Mouse (Mus musculus) small intestine, adult 2 months (tissue): ENCODE measurements around the gene Fam207a. TPM values are rescaled to one million over a fixed set of nuclear protein-coding genes. Genes with fewer than 3 reads are reported as not detected.

ENCODE experiments used
- H3K27ac ChIP-seq: fragments of 200-500 bp; 2 replicates; pipeline ENCODE4 v1.5.1; 2012; ENCODE audit warnings: low read depth, low read length, control low read depth, inconsistent platforms; ENCODE audit not compliant: insufficient read depth
- H3K27me3 ChIP-seq: fragments of 200-500 bp; 2 replicates; pipeline ENCODE4 v1.6.1; 2012; ENCODE audit warnings: mild to moderate bottlenecking, moderate library complexity, low read length, inconsistent platforms; ENCODE audit not compliant: control insufficient read depth, insufficient read depth
- H3K36me3 ChIP-seq: fragments of 200-500 bp; 2 replicates; pipeline ENCODE4 v1.6.1; 2012; ENCODE audit warnings: mild to moderate bottlenecking, low read length, control low read depth, inconsistent platforms; ENCODE audit not compliant: control insufficient read depth, insufficient read depth
- H3K4me1 ChIP-seq: fragments of 200-500 bp; 2 replicates; pipeline ENCODE4 v1.6.1; 2012; ENCODE audit warnings: low read length, inconsistent platforms, mixed read lengths; ENCODE audit not compliant: control insufficient read depth, insufficient read depth, insufficient read length
- H3K4me3 ChIP-seq: fragments of 200-500 bp; 2 replicates; pipeline ENCODE4 v1.5.1; 2012; ENCODE audit warnings: low read depth, mild to moderate bottlenecking, control low read depth, inconsistent platforms, low read length, moderate library complexity
- CTCF ChIP-seq: fragments of 200-500 bp; IDR thresholded peaks from 2 replicates; pipeline ENCODE4 v1.5.1; 2012; ENCODE audit warnings: low read depth, mild to moderate bottlenecking, control low read depth, inconsistent platforms, low read length, moderate library complexity, mixed read lengths; ENCODE audit not compliant: insufficient replicate concordance, insufficient read length; ENCODE audit errors: extremely low read depth
- POLR2A ChIP-seq: fragments of 200-500 bp; IDR thresholded peaks from 2 replicates; pipeline ENCODE4 v1.6.1; 2012; ENCODE audit warnings: low read depth, mild to moderate bottlenecking, control low read depth, inconsistent platforms, low read length, moderate library complexity
- WGBS: fragments of 180-500 bp; shearing (Covaris S2); methylation state at CpG from one replicate; pipeline ENCODE4 v1.1.7; 2018; 5-methylcytosine and 5-hydroxymethylcytosine counted together
- polyA plus RNA-seq: library from polyadenylated mRNA; depleted of rRNA; stranded (reverse); fragments of >200 nt; gene quantifications from 2 replicates; pipeline ENCODE4 v1.2.3, GENCODE M21; 2012

Gene Fam207a
- polyA plus RNA-seq, 1 experiment = 36.4 TPM

- 77% methylated on average over 10 of the region's 10 CpGs for WGBS
- H3K27me3 ChIP-seq = no peaks in the 10 kb centered on the region
These were observed 26.5 kb upstream of the Fam207a start for GRCm38 (mm10) chr10:77541864-77542666.

DNA sequence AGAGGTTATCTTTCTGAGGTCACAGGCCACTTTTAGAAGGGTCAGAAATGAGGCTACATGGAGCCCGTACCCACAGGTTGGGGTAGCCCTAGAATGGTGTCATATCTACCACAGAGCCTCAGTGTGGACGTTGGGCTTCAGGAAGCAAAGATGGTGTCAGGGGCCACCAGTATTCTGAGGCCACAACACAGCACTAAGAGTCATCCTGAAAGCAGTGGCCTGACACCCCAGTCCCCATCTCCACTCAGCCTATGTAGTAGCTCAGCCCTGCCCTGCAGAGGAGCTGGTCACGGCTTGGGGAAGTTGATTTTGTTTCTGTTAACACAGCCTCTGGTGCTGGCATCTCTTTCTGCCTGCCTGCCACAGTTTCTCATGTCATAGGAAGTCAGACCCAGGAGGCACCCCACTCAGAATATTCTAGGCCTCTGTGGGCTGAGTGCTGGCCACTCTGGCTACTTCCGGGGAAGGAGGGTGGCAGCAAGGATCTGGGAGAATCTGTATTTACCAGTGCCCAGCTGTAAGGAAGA is 25.1 kb upstream of the Fam207a start:
- H3K27me3 ChIP-seq = no peaks in the 10 kb centered on the region
- no peak overlapping the region for H3K4me3 ChIP-seq
- H3K27ac ChIP-seq = no peak overlapping the region
- TF ChIP-seq CTCF (no peak), POLR2A (no peak)
- H3K4me1 ChIP-seq = no peaks in the 10 kb centered on the region
- no peaks in the 10 kb centered on the region for H3K36me3 ChIP-seq
- WGBS = 86% methylated on average over 4 of the region's 4 CpGs

More at GRCm38 (mm10) chr10:77541864-77542666, 26.5 kb upstream of the Fam207a start:
- TF ChIP-seq CTCF (no peak), POLR2A (no peak)
- Histone ChIP-seq H3K27ac (no peak overlapping the region), H3K36me3 (no peaks in the 10 kb centered on the region), H3K4me1 (no peaks in the 10 kb centered on the region), H3K4me3 (no peak overlapping the region)

GRCm38 (mm10) chr10:77539320-77539945 is 23.8 kb upstream of the Fam207a start:
- Histone ChIP-seq H3K27me3 (no peaks in the 10 kb centered on the region), H3K36me3 (no peaks in the 10 kb centered on the region), H3K4me1 (no peaks in the 10 kb centered on the region), H3K4me3 (no peak overlapping the region), H3K27ac (no peak overlapping the region)
- WGBS = 79% methylated on average over 7 of the region's 7 CpGs
- TF ChIP-seq CTCF (no peak), POLR2A (no peak)

GRCm38 (mm10) chr10:77537215-77538209 is 21.9 kb upstream of the Fam207a start:
- H3K27ac ChIP-seq = peak overlapping the region; percentile 41; the same call in 1 of the 2 replicates
- no peaks in the 10 kb centered on the region for H3K27me3 ChIP-seq
- TF ChIP-seq POLR2A (no peak), CTCF (no peak)
- H3K4me1 ChIP-seq = no peaks in the 10 kb centered on the region
- no peak overlapping the region for H3K4me3 ChIP-seq
- H3K36me3 ChIP-seq = no peaks in the 10 kb centered on the region
- 64% methylated on average over 11 of the region's 11 CpGs for WGBS

GRCm38 (mm10) chr10:77536727-77537126 is 21.1 kb upstream of the Fam207a start:
- Histone ChIP-seq H3K27me3 (no peaks in the 10 kb centered on the region), H3K27ac (peak overlapping the region; percentile 70), H3K4me3 (no peak overlapping the region), H3K36me3 (no peaks in the 10 kb centered on the region), H3K4me1 (no peaks in the 10 kb centered on the region)
- 65% methylated on average over 8 of the region's 8 CpGs for WGBS
- TF ChIP-seq CTCF (no peak), POLR2A (no peak)

DNA sequence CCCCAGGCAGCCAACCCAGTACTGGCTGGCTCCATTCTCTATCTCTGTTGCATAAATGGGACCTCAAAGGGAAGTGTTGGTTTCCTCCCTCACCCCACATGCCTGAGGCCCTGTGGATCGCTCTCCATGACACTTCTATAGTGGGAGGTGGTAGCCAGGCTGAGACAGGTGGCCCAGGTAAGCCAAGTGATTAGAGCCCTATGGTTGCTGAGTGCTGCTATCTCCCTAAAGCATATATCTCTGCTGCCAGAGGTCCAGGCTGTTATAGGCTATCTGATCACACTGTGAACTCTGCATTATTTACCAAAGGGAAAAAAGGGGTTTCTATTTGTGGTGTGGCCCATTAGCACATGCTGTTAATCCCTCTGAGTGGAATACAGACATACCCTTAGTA is 16.4 kb upstream of the Fam207a start:
- Histone ChIP-seq H3K27ac (no peak overlapping the region), H3K4me1 (peaks cover 4% of the 10 kb centered on the region; the same call in 1 of the 2 replicates), H3K4me3 (peak overlapping the region; percentile 47; the same call in 1 of the 2 replicates), H3K36me3 (no peaks in the 10 kb centered on the region), H3K27me3 (no peaks in the 10 kb centered on the region)
- WGBS = 88% methylated on average over 1 of the region's 1 CpGs
- TF ChIP-seq CTCF = no peak
- no peak for TF ChIP-seq POLR2A
